17 mouse cellular contexts compared by ENCODE assay signal in genomic region chr9:85717336-85717735, GRCm38 (mm10).
"Had no signal": no experiment of that assay in that cellular context is flagged by ENCODE, and none has a peak within 500 bp of the region (broad histone marks: within the 10 kb centered on the region; RNA-seq: fewer than 3 reads in every experiment).

No protein-coding gene starts in this region.

- H3K9me3 ChIP-seq: liver, embryonic 12.5 days; midbrain, embryonic 10.5 days; midbrain, embryonic 12.5 days; neural tube, embryonic 13.5 days; neural tube, embryonic 15.5 days had no signal

- H3K27me3 ChIP-seq: liver, embryonic 12.5 days; midbrain, embryonic 12.5 days; neural tube, embryonic 13.5 days; neural tube, embryonic 15.5 days had no signal

- H3K9ac ChIP-seq: liver, embryonic 12.5 days; liver, embryonic 14.5 days; midbrain, embryonic 12.5 days; neural tube, embryonic 13.5 days; neural tube, embryonic 15.5 days had no signal

- ATAC-seq: liver, embryonic 12.5 days; midbrain, embryonic 16.5 days had no signal

- H3K4me3 ChIP-seq: liver, embryonic 12.5 days; midbrain, embryonic 10.5 days; midbrain, embryonic 12.5 days; myocyte; neural tube, embryonic 13.5 days; neural tube, embryonic 15.5 days had no signal

- H3K4me2 ChIP-seq: liver, embryonic 12.5 days; midbrain, embryonic 12.5 days; neural tube, embryonic 13.5 days; neural tube, embryonic 15.5 days had no signal

- H3K4me1 ChIP-seq: liver, embryonic 12.5 days; midbrain, embryonic 10.5 days; midbrain, embryonic 12.5 days; neural tube, embryonic 13.5 days; neural tube, embryonic 15.5 days had no signal

- DNase-seq: midbrain, embryonic 14.5 days; retina, postnatal 1 day; right cerebral cortex, adult 18-20 months; right cerebral cortex, postnatal 25 days; right cerebral cortex, postnatal 4 days; spleen, adult 18-20 months; thymus, adult 18-20 months; thymus, postnatal 14 days; thymus, postnatal 36 days had no signal

- H3K27ac ChIP-seq: liver, embryonic 12.5 days; liver, embryonic 14.5 days; midbrain, embryonic 10.5 days; midbrain, embryonic 12.5 days; neural tube, embryonic 13.5 days; neural tube, embryonic 15.5 days had no signal
